Mouse (Mus musculus): Measurements from ENCODE around the gene Hdac4.

- TF ChIP-seq GATA1 (IDR thresholded peaks at IDR 0.05; ENCODE audit: low read length), result no peak
- no peak for TF ChIP-seq TAL1 (IDR thresholded peaks at IDR 0.05; ENCODE audit: low read length)
Observed at GRCm38 (mm10) chr1:92183101-92183790, 12.3 kb downstream of the Hdac4 start.
